Mouse (Mus musculus) kidney, adult 2 months (tissue): ENCODE measurements around the gene Ptprd.

Experiments used
- CTCF ChIP-seq: fragments of 200-500 bp; conservative IDR thresholded peaks from 2 replicates; pipeline ENCODE4 v1.5.1; 2011; ENCODE audit warnings: low read depth, mild to moderate bottlenecking, control low read depth, low read length, moderate library complexity, mixed read lengths; ENCODE audit not compliant: insufficient read depth, insufficient read length
- POLR2A ChIP-seq: fragments of 200-500 bp; IDR thresholded peaks from one replicate; pipeline ENCODE4 v1.6.1; 2011; ENCODE audit warnings: low read depth, low read length, control low read depth

GRCm38 (mm10) chr4:76425230-76425575 is 1786.6 kb downstream of the Ptprd start:
- TF ChIP-seq CTCF (no peak), POLR2A (no peak)
